Mouse (Mus musculus) ovary, postnatal 14 days (tissue): ENCODE results near the gene Aak1.

Source experiments
- DNase-seq: peaks from one replicate; pipeline ENCODE4 v3.0.0; 2022; ENCODE audit warnings: low spot score

Gene Aak1

GRCm38 (mm10) chr6:86963987-86964685 is 114.8 kb downstream of the Aak1 start:
- DNase-seq, result no peak

- no peak for DNase-seq
Measured at GRCm38 (mm10) chr6:86967166-86967565, 117.8 kb downstream of the Aak1 start.

GRCm38 (mm10) chr6:86973956-86974355 is 124.6 kb downstream of the Aak1 start:
- DNase-seq, result no peak

- DNase-seq, result no peak
Measured at GRCm38 (mm10) chr6:86978156-86978908, 129.0 kb downstream of the Aak1 start.

- DNase-seq, result no peak
Measured at GRCm38 (mm10) chr6:86978909-86979265, 129.6 kb downstream of the Aak1 start.

- no peak for DNase-seq
Measured at GRCm38 (mm10) chr6:86981206-86981605, 131.9 kb downstream of the Aak1 start.

GRCm38 (mm10) chr6:86985314-86986106 is 136.2 kb downstream of the Aak1 start:
- DNase-seq, result no peak

- DNase-seq, result no peak
Measured at GRCm38 (mm10) chr6:86989576-86989975, 140.3 kb downstream of the Aak1 start.

GRCm38 (mm10) chr6:86991041-86991440 is 141.7 kb downstream of the Aak1 start:
- DNase-seq, result no peak

GRCm38 (mm10) chr6:86992349-86992748 is 143.0 kb downstream of the Aak1 start:
- DNase-seq, result no peak

- no peak for DNase-seq
Measured at GRCm38 (mm10) chr6:86994254-86994653, 144.9 kb downstream of the Aak1 start.

GRCm38 (mm10) chr6:86996629-86997307 is 147.5 kb downstream of the Aak1 start:
- no peak for DNase-seq

- DNase-seq, result no peak
Measured at GRCm38 (mm10) chr6:86997360-86997759, 148.0 kb downstream of the Aak1 start.

- DNase-seq, result no peak
Measured at GRCm38 (mm10) chr6:87001995-87002394, 152.7 kb downstream of the Aak1 start.

GRCm38 (mm10) chr6:87002521-87003055 is 153.3 kb downstream of the Aak1 start:
- peak; percentile 82 for DNase-seq

GRCm38 (mm10) chr6:87004099-87004498 is 154.8 kb downstream of the Aak1 start:
- no peak for DNase-seq

GRCm38 (mm10) chr6:87005577-87005976 is 156.3 kb downstream of the Aak1 start:
- DNase-seq, result no peak

- DNase-seq, result no peak
Measured at GRCm38 (mm10) chr6:87008887-87009286, 159.6 kb downstream of the Aak1 start, which contains the start of gene Nfu1. Gene Nfu1 (plus strand): TSS chr6:87009236.

GRCm38 (mm10) chr6:87009692-87010328 is 160.5 kb downstream of the Aak1 start:
- DNase-seq, result peak; percentile 91

GRCm38 (mm10) chr6:87016916-87017315 is 167.6 kb downstream of the Aak1 start:
- DNase-seq, result no peak

GRCm38 (mm10) chr6:87018874-87019273 is 169.6 kb downstream of the Aak1 start:
- no peak for DNase-seq
